9 mouse cellular contexts compared by ENCODE assay signal in the genomic region with DNA sequence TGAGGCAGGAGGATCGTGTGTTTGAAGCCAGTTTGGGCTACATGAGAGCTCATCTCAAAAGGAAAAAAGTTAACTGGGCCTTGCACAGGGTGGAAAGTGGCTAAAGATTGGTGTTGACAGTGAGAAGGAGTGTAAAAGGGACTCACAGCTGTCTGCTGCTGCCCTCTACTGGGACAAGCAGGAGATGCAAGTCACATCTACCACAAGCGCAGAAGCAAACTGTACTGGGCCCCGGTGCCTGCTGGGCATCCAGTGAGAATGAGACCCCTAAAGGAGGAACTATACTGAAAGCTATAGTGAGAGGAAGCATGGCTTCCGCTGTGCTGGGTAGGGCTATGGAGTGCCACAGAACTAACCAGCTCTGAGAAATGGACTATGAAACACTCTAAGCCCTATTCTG. TPM values are rescaled to one million over a fixed set of nuclear protein-coding genes. Genes with fewer than 3 reads are reported as not detected.
DNase-seq lines count a peak whose midpoint lies in the region; ATAC-seq and TF ChIP-seq lines count a peak whose summit lies in the region.
"Had no signal": no experiment of that assay in that cellular context is flagged by ENCODE, and none has a peak within 500 bp of the region (broad histone marks: within the 10 kb centered on the region; RNA-seq: fewer than 3 reads in every experiment).

No protein-coding gene starts in this region.

- TF ChIP-seq POLR2A in brain, embryonic 14.5 days (IDR thresholded peaks at IDR 0.05; ENCODE audit: borderline replicate concordance, extremely low read depth, insufficient read depth, insufficient read length, poor library complexity, severe bottlenecking) = no peak

- H3K9me3 ChIP-seq in heart, embryonic 16.5 days (replicated peaks; ENCODE audit: control insufficient read depth, low read length) = no peaks in the 10 kb centered on the region
- no peaks in the 10 kb centered on the region for H3K9me3 ChIP-seq in liver, embryonic 12.5 days (replicated peaks)
- no peaks in the 10 kb centered on the region for H3K9me3 ChIP-seq in neural tube, embryonic 11.5 days (ENCODE audit: control insufficient read depth, low read length)
- H3K9me3 ChIP-seq in stomach, postnatal 0 days (ENCODE audit: control insufficient read depth, low read length) = no peaks in the 10 kb centered on the region
- H3K9me3 ChIP-seq: heart, embryonic 13.5 days had no signal

- DNase-seq in CD8-positive naive resting alpha-beta T cell, adult 2 months (ENCODE audit: low read depth in 2 of 2, low spot score in 2 of 2) = peak; percentile 32 to 50
- DNase-seq in brain, embryonic 14.5 days (ENCODE audit: low read depth) = peak; percentile 92
- peak; percentile 84 for DNase-seq in kidney, postnatal 14 days
- peak; percentile 76 for DNase-seq in neural tube, embryonic 11.5 days (ENCODE audit: low spot score)
- peak; percentile 75 for DNase-seq in stomach, postnatal 0 days (ENCODE audit: low spot score)

- no peaks in the 10 kb centered on the region for H3K27me3 ChIP-seq in heart, embryonic 16.5 days (ENCODE audit: control insufficient read depth, insufficient read depth, low read length)
- no peaks in the 10 kb centered on the region for H3K27me3 ChIP-seq in liver, embryonic 12.5 days (replicated peaks)
- H3K27me3 ChIP-seq in neural tube, embryonic 11.5 days (ENCODE audit: control insufficient read depth, insufficient read depth, low read length) = no peaks in the 10 kb centered on the region
- H3K27me3 ChIP-seq in stomach, postnatal 0 days (ENCODE audit: control insufficient read depth, insufficient read depth, low read length) = no peaks in the 10 kb centered on the region
- H3K27me3 ChIP-seq: heart, embryonic 13.5 days had no signal

- no peak overlapping the region for H3K4me3 ChIP-seq in heart, embryonic 16.5 days (ENCODE audit: low read length)
- no peak overlapping the region for H3K4me3 ChIP-seq in liver, embryonic 12.5 days
- H3K4me3 ChIP-seq in neural tube, embryonic 11.5 days (ENCODE audit: low read depth, low read length) = no peak overlapping the region
- H3K4me3 ChIP-seq in stomach, postnatal 0 days (ENCODE audit: low read depth, low read length) = no peak overlapping the region
- H3K4me3 ChIP-seq: heart, embryonic 13.5 days had no signal

- TF ChIP-seq EP300 in stomach, postnatal 0 days (optimal IDR thresholded peaks at IDR 0.05) = no peak

- H3K4me1 ChIP-seq in heart, embryonic 16.5 days (ENCODE audit: control insufficient read depth, insufficient read depth, low read length) = no peaks in the 10 kb centered on the region
- H3K4me1 ChIP-seq in liver, embryonic 12.5 days = no peaks in the 10 kb centered on the region
- H3K4me1 ChIP-seq in neural tube, embryonic 11.5 days (ENCODE audit: control insufficient read depth, insufficient read depth, low read length) = no peaks in the 10 kb centered on the region
- H3K4me1 ChIP-seq in stomach, postnatal 0 days (replicated peaks; ENCODE audit: control insufficient read depth, insufficient read depth) = no peaks in the 10 kb centered on the region
- H3K4me1 ChIP-seq: heart, embryonic 13.5 days had no signal

- ATAC-seq in erythroid progenitor cell, adult 5-6 weeks (replicated peaks; ENCODE audit: low FRiP score, poor library complexity, severe bottlenecking) = peak; percentile 68; the same call in 1 of the 2 replicates
- ATAC-seq in heart, embryonic 16.5 days (replicated peaks; ENCODE audit: extremely low read depth, insufficient read depth, low FRiP score) = peak; percentile 64
- ATAC-seq in liver, embryonic 12.5 days = peak; percentile 59
- ATAC-seq in neural tube, embryonic 11.5 days (ENCODE audit: insufficient read depth, low FRiP score, low TSS enrichment) = peak; percentile 63; the same call in 1 of the 2 replicates
- ATAC-seq in stomach, postnatal 0 days (ENCODE audit: low FRiP score, low TSS enrichment) = 0 out of 2 replicates have a peak, but pooled peaks have one; percentile 32

- H3K27ac ChIP-seq in heart, embryonic 16.5 days (ENCODE audit: low read length) = no peak overlapping the region
- H3K27ac ChIP-seq in liver, embryonic 12.5 days = no peak overlapping the region
- H3K27ac ChIP-seq in neural tube, embryonic 11.5 days (ENCODE audit: low read depth, low read length) = no peak overlapping the region
- H3K27ac ChIP-seq in stomach, postnatal 0 days (replicated peaks) = no peak overlapping the region
- H3K27ac ChIP-seq: heart, embryonic 13.5 days had no signal

- TF ChIP-seq CTCF in brain, embryonic 14.5 days (IDR thresholded peaks at IDR 0.05; ENCODE audit: borderline replicate concordance, extremely low read depth, insufficient read depth, insufficient read length) = peak; percentile 92
- peak; percentile 93 for TF ChIP-seq CTCF in stomach, postnatal 0 days (IDR thresholded peaks at IDR 0.05; ENCODE audit: low read depth)

- no peak overlapping the region for H3K9ac ChIP-seq in heart, embryonic 16.5 days (ENCODE audit: low read length)
- no peak overlapping the region for H3K9ac ChIP-seq in liver, embryonic 12.5 days
- no peak overlapping the region for H3K9ac ChIP-seq in neural tube, embryonic 11.5 days (ENCODE audit: low read length)
- no peak overlapping the region for H3K9ac ChIP-seq in stomach, postnatal 0 days (ENCODE audit: low read length)
- H3K9ac ChIP-seq: heart, embryonic 13.5 days had no signal

- 16% methylated on average over 4 of the region's 4 CpGs for WGBS in heart, embryonic 16.5 days
- 14% methylated on average over 4 of the region's 4 CpGs for WGBS in liver, embryonic 12.5 days (ENCODE audit: insufficient replicate concordance)
- 15% methylated on average over 4 of the region's 4 CpGs for WGBS in neural tube, embryonic 11.5 days
- WGBS in stomach, postnatal 0 days = 15% methylated on average over 4 of the region's 4 CpGs

- peaks cover 22% of the 10 kb centered on the region for H3K36me3 ChIP-seq in heart, embryonic 16.5 days (ENCODE audit: control insufficient read depth, insufficient read depth)
- H3K36me3 ChIP-seq in liver, embryonic 12.5 days = peaks cover 39% of the 10 kb centered on the region
- no peaks in the 10 kb centered on the region; the same call in 1 of the 2 replicates for H3K36me3 ChIP-seq in neural tube, embryonic 11.5 days (ENCODE audit: control insufficient read depth, insufficient read depth, low read length)
- peaks cover 14% of the 10 kb centered on the region; the same call in 1 of the 2 replicates for H3K36me3 ChIP-seq in stomach, postnatal 0 days (ENCODE audit: control insufficient read depth, insufficient read depth, low read length)

- H3K4me2 ChIP-seq in heart, embryonic 16.5 days (ENCODE audit: low read depth, low read length) = no peak overlapping the region
- no peak overlapping the region for H3K4me2 ChIP-seq in liver, embryonic 12.5 days
- H3K4me2 ChIP-seq in neural tube, embryonic 11.5 days (ENCODE audit: low read depth) = no peak overlapping the region
- H3K4me2 ChIP-seq in stomach, postnatal 0 days (replicated peaks; ENCODE audit: low read depth) = no peak overlapping the region
- H3K4me2 ChIP-seq: heart, embryonic 13.5 days had no signal

RNA-seq across cellular contexts. Expression of gene Apaf1, which starts 50.2 kb away (rescaled TPM):
- 29.4 and 31.3 TPM in 2 replicates for polyA plus RNA-seq in brain, embryonic 14.5 days (2012; rRNA removed)
- 27.7 and 47.6 TPM in 2 replicates for total RNA-seq in erythroid progenitor cell, adult 5-6 weeks (2015; ENCODE audit: low replicate concordance)
- 34.4 and 36.8 TPM in 2 replicates for total RNA-seq in erythroid progenitor cell, adult 5-6 weeks (2017; ENCODE audit: low replicate concordance)
- 8.5 and 9.8 TPM in 2 replicates for polyA plus RNA-seq in heart, embryonic 16.5 days (2015; fragmentation: Nextera tagmentation; extraction: Ambion mirVana)
- 12.6 and 13.9 TPM in 2 replicates for polyA plus RNA-seq in liver, embryonic 12.5 days (2016; fragmentation: Nextera tagmentation; extraction: Ambion mirVana)
- 27.4 and 28.1 TPM in 2 replicates for polyA plus RNA-seq in neural tube, embryonic 11.5 days (2014; fragmentation: Nextera tagmentation; extraction: Ambion mirVana)
- polyA plus RNA-seq in stomach, postnatal 0 days (2015; fragmentation: Nextera tagmentation; extraction: Ambion mirVana) = 6.6 and 6.7 TPM in 2 replicates

RNA-seq across cellular contexts. Expression of gene Ikbip, which starts 50.3 kb away (rescaled TPM):
- polyA plus RNA-seq in brain, embryonic 14.5 days (2012; rRNA removed) = 7.4 and 9.3 TPM in 2 replicates
- total RNA-seq in erythroid progenitor cell, adult 5-6 weeks (2015; ENCODE audit: low replicate concordance) = 3.4 and 6.1 TPM in 2 replicates
- 3.0 and 3.3 TPM in 2 replicates for total RNA-seq in erythroid progenitor cell, adult 5-6 weeks (2017; ENCODE audit: low replicate concordance)
- polyA plus RNA-seq in heart, embryonic 16.5 days (2015; fragmentation: Nextera tagmentation; extraction: Ambion mirVana) = 31.6 and 39.3 TPM in 2 replicates
- polyA plus RNA-seq in liver, embryonic 12.5 days (2016; fragmentation: Nextera tagmentation; extraction: Ambion mirVana) = 14.0 and 14.8 TPM in 2 replicates
- 22.4 and 26.2 TPM in 2 replicates for polyA plus RNA-seq in neural tube, embryonic 11.5 days (2014; fragmentation: Nextera tagmentation; extraction: Ambion mirVana)
- polyA plus RNA-seq in stomach, postnatal 0 days (2015; fragmentation: Nextera tagmentation; extraction: Ambion mirVana) = 34.0 and 37.3 TPM in 2 replicates

Comparison
In these comparisons a context has a peak if more than half of its experiments do, and no peak if none do; other contexts are left out.
1. DNase-seq: peak in every context shown above with its lines; median percentile 92 in brain, embryonic 14.5 days; 84 in kidney, postnatal 14 days; 76 in neural tube, embryonic 11.5 days; 75 in stomach, postnatal 0 days; 41 in CD8-positive naive resting alpha-beta T cell, adult 2 months.